Mouse (Mus musculus): ENCODE results near the gene Tspan14.

Gene Tspan14

GRCm38 (mm10) chr14:40924378-40925113 lies 42.1 kb downstream of the Tspan14 start:
- in situ Hi-C loops (cut with MboI; ENCODE audit: low sequenced_read_pairs), result loop anchor here (10.0 kb wide), 1 partner anchor 50 kb away; no protein-coding TSS in a partner anchor

- in situ Hi-C loops (cut with MboI; ENCODE audit: low sequenced_read_pairs), result loop anchor here (10.0 kb wide), 1 partner anchor 54 kb away; no protein-coding TSS in a partner anchor
These were observed 45.4 kb downstream of the Tspan14 start for GRCm38 (mm10) chr14:40921241-40921640.

GRCm38 (mm10) chr14:40919521-40919920 lies 47.1 kb downstream of the Tspan14 start:
- in situ Hi-C loops (cut with MboI; ENCODE audit: low sequenced_read_pairs), result no loop called here

- in situ Hi-C loops (cut with MboI; ENCODE audit: low sequenced_read_pairs), result no loop called here
These were observed 48.1 kb downstream of the Tspan14 start for GRCm38 (mm10) chr14:40918477-40918876.

GRCm38 (mm10) chr14:40917632-40918031 lies 49.0 kb downstream of the Tspan14 start:
- in situ Hi-C loops (cut with MboI; ENCODE audit: low sequenced_read_pairs), result no loop called here

GRCm38 (mm10) chr14:40916667-40917066 lies 49.9 kb downstream of the Tspan14 start:
- in situ Hi-C loops (cut with MboI; ENCODE audit: low sequenced_read_pairs), result no loop called here

- in situ Hi-C loops (cut with MboI; ENCODE audit: low sequenced_read_pairs), result no loop called here
These were observed 50.8 kb downstream of the Tspan14 start for GRCm38 (mm10) chr14:40915838-40916237.

- in situ Hi-C loops (cut with MboI; ENCODE audit: low sequenced_read_pairs), result loop anchor here (5.0 kb wide), 1 partner anchor 118 kb away; no protein-coding TSS in a partner anchor
These were observed 51.9 kb downstream of the Tspan14 start for GRCm38 (mm10) chr14:40914701-40915100.

GRCm38 (mm10) chr14:40913709-40914108 lies 52.9 kb downstream of the Tspan14 start:
- in situ Hi-C loops (cut with MboI; ENCODE audit: low sequenced_read_pairs), result loop anchor here (5.0 kb wide), 1 partner anchor 119 kb away; no protein-coding TSS in a partner anchor

GRCm38 (mm10) chr14:40911529-40911928 lies 55.1 kb downstream of the Tspan14 start:
- in situ Hi-C loops (cut with MboI; ENCODE audit: low sequenced_read_pairs), result loop anchor here (5.0 kb wide), 1 partner anchor 121 kb away; no protein-coding TSS in a partner anchor

GRCm38 (mm10) chr14:40908763-40909162 lies 57.8 kb downstream of the Tspan14 start:
- in situ Hi-C loops (cut with MboI; ENCODE audit: low sequenced_read_pairs), result no loop called here

- in situ Hi-C loops (cut with MboI; ENCODE audit: low sequenced_read_pairs), result no loop called here
These were observed 59.8 kb downstream of the Tspan14 start for GRCm38 (mm10) chr14:40906770-40907169.

GRCm38 (mm10) chr14:40905813-40906212 lies 60.8 kb downstream of the Tspan14 start:
- in situ Hi-C loops (cut with MboI; ENCODE audit: low sequenced_read_pairs), result no loop called here

GRCm38 (mm10) chr14:40902307-40903055 lies 64.1 kb downstream of the Tspan14 start:
- in situ Hi-C loops (cut with MboI; ENCODE audit: low sequenced_read_pairs), result no loop called here

GRCm38 (mm10) chr14:40900267-40900666 lies 66.3 kb downstream of the Tspan14 start:
- in situ Hi-C loops (cut with MboI; ENCODE audit: low sequenced_read_pairs), result no loop called here

- in situ Hi-C loops (cut with MboI; ENCODE audit: low sequenced_read_pairs), result no loop called here
These were observed 68.7 kb downstream of the Tspan14 start for GRCm38 (mm10) chr14:40897916-40898315.

- in situ Hi-C loops (cut with MboI; ENCODE audit: low sequenced_read_pairs), result no loop called here
These were observed 70.9 kb downstream of the Tspan14 start for GRCm38 (mm10) chr14:40895681-40896080.

GRCm38 (mm10) chr14:40894576-40895247 lies 71.9 kb downstream of the Tspan14 start:
- in situ Hi-C loops (cut with MboI; ENCODE audit: low sequenced_read_pairs), result no loop called here

- in situ Hi-C loops (cut with MboI; ENCODE audit: low sequenced_read_pairs), result no loop called here
These were observed 72.7 kb downstream of the Tspan14 start for GRCm38 (mm10) chr14:40893884-40894283.

GRCm38 (mm10) chr14:40893196-40893595 lies 73.4 kb downstream of the Tspan14 start, which contains the start of gene Sh2d4b:
Gene Sh2d4b, minus strand, starts transcription at chr14:40893266.
- in situ Hi-C loops (cut with MboI; ENCODE audit: low sequenced_read_pairs), result no loop called here

GRCm38 (mm10) chr14:40892326-40892825 lies 74.2 kb downstream of the Tspan14 start:
- in situ Hi-C loops (cut with MboI; ENCODE audit: low sequenced_read_pairs), result no loop called here

Measured in CH12F3 (cell line).